Comparison of ENCODE assay signal across 8 mouse cellular contexts in genomic region chr3:103915509-103915896, GRCm38 (mm10). TPM values are rescaled to one million over a fixed set of nuclear protein-coding genes. Genes with fewer than 3 reads are reported as not detected.
DNase-seq lines count a peak whose midpoint lies in the region; ATAC-seq and TF ChIP-seq lines count a peak whose summit lies in the region.

No protein-coding gene starts in this region.

- peak overlapping the region; percentile 88; the same call in 1 of the 2 replicates for H3K27ac ChIP-seq in lung, embryonic 14.5 days (ENCODE audit: low read depth)
- no peak overlapping the region for H3K27ac ChIP-seq in embryonic facial prominence, embryonic 12.5 days
- peak overlapping the region; percentile 91 for H3K27ac ChIP-seq in intestine, postnatal 0 days (ENCODE audit: low read depth, low read length)
- H3K27ac ChIP-seq in olfactory bulb, adult 2 months (ENCODE audit: insufficient read depth, low read depth, low read length): peak overlapping the region; percentile 71; the same call in 1 of the 2 replicates

- no peak for TF ChIP-seq CTCF in lung, embryonic 14.5 days (IDR thresholded peaks at IDR 0.05; ENCODE audit: low read depth)
- no peak for TF ChIP-seq CTCF in intestine, postnatal 0 days (IDR thresholded peaks at IDR 0.05; ENCODE audit: low read depth)
- TF ChIP-seq CTCF in olfactory bulb, adult 2 months (IDR thresholded peaks at IDR 0.05; ENCODE audit: insufficient read depth, low read depth, low read length): no peak

- WGBS in lung, embryonic 14.5 days: 3% methylated on average over 7 of the region's 7 CpGs
- 6% methylated on average over 7 of the region's 7 CpGs for WGBS in embryonic facial prominence, embryonic 12.5 days
- 2% methylated on average over 7 of the region's 7 CpGs for WGBS in intestine, postnatal 0 days
- 1% methylated on average over 7 of the region's 7 CpGs for WGBS in olfactory bulb, adult 2 months

- no peak for TF ChIP-seq POLR2A in olfactory bulb, adult 2 months (IDR thresholded peaks at IDR 0.05; ENCODE audit: insufficient read depth, low read depth, low read length)

- no peak for ATAC-seq in lung, embryonic 14.5 days (ENCODE audit: insufficient read depth)
- ATAC-seq in embryonic facial prominence, embryonic 12.5 days (ENCODE audit: insufficient number of reproducible peaks, insufficient read depth, low FRiP score, low TSS enrichment): no peak
- ATAC-seq in intestine, postnatal 0 days: no peak
- ATAC-seq in erythroid progenitor cell, adult 5-6 weeks (replicated peaks; ENCODE audit: low FRiP score, poor library complexity, severe bottlenecking): no peak

- H3K4me2 ChIP-seq in lung, embryonic 14.5 days: peak overlapping the region; percentile 69
- H3K4me2 ChIP-seq in embryonic facial prominence, embryonic 12.5 days (replicated peaks): peak overlapping the region; percentile 65
- H3K4me2 ChIP-seq in intestine, postnatal 0 days (replicated peaks; ENCODE audit: low read depth): peak overlapping the region; percentile 77

- H3K4me3 ChIP-seq in lung, embryonic 14.5 days (ENCODE audit: low read depth, low read length): peak overlapping the region; percentile 96
- peak overlapping the region; percentile 97 for H3K4me3 ChIP-seq in embryonic facial prominence, embryonic 12.5 days
- H3K4me3 ChIP-seq in intestine, postnatal 0 days (ENCODE audit: low read depth, low read length): peak overlapping the region; percentile 100
- peak overlapping the region; percentile 99 for H3K4me3 ChIP-seq in olfactory bulb, adult 2 months (ENCODE audit: insufficient read depth, low read depth, low read length)

- peak; percentile 13 for DNase-seq in lung, embryonic 14.5 days
- no peak for DNase-seq in lung, postnatal 4 days
- no peak for DNase-seq in yolk sac, embryonic 10.5 days (ENCODE audit: low spot score)
- DNase-seq in urinary bladder, postnatal 36 days (ENCODE audit: low spot score in 2 of 2): no peak

- 0 out of 2 replicates have a peak, but pooled peaks cover 4% of the 10 kb centered on the region for H3K36me3 ChIP-seq in lung, embryonic 14.5 days (ENCODE audit: insufficient read depth)
- no peaks in the 10 kb centered on the region for H3K36me3 ChIP-seq in embryonic facial prominence, embryonic 12.5 days
- no peaks in the 10 kb centered on the region for H3K36me3 ChIP-seq in intestine, postnatal 0 days (ENCODE audit: control insufficient read depth, insufficient read depth)

- peaks cover 5% of the 10 kb centered on the region; the same call in 1 of the 2 replicates for H3K4me1 ChIP-seq in lung, embryonic 14.5 days (ENCODE audit: insufficient read depth)
- peaks cover 11% of the 10 kb centered on the region for H3K4me1 ChIP-seq in embryonic facial prominence, embryonic 12.5 days
- H3K4me1 ChIP-seq in intestine, postnatal 0 days (replicated peaks; ENCODE audit: control insufficient read depth, insufficient read depth, low read length): no peaks in the 10 kb centered on the region
- no peaks in the 10 kb centered on the region for H3K4me1 ChIP-seq in olfactory bulb, adult 2 months (ENCODE audit: control insufficient read depth, insufficient read depth, low read length)

- H3K9me3 ChIP-seq in lung, embryonic 14.5 days (ENCODE audit: low read depth, low read length): no peaks in the 10 kb centered on the region
- no peaks in the 10 kb centered on the region for H3K9me3 ChIP-seq in embryonic facial prominence, embryonic 12.5 days
- no peaks in the 10 kb centered on the region for H3K9me3 ChIP-seq in intestine, postnatal 0 days (ENCODE audit: control insufficient read depth)

- H3K27me3 ChIP-seq in lung, embryonic 14.5 days (ENCODE audit: insufficient read depth, low read length): no peaks in the 10 kb centered on the region
- H3K27me3 ChIP-seq in embryonic facial prominence, embryonic 12.5 days: no peaks in the 10 kb centered on the region
- H3K27me3 ChIP-seq in intestine, postnatal 0 days (replicated peaks; ENCODE audit: control insufficient read depth, insufficient read depth, low read length): no peaks in the 10 kb centered on the region

- peak overlapping the region; percentile 93 for H3K9ac ChIP-seq in lung, embryonic 14.5 days
- H3K9ac ChIP-seq in embryonic facial prominence, embryonic 12.5 days: peak overlapping the region; percentile 93
- peak overlapping the region; percentile 90 for H3K9ac ChIP-seq in intestine, postnatal 0 days (ENCODE audit: low read depth, low read length)

RNA-seq across cellular contexts. Expression of gene Rsbn1, which starts 1.6 kb away (rescaled TPM):
- polyA plus RNA-seq in lung, embryonic 14.5 days (2014; fragmentation: Nextera tagmentation; extraction: Ambion mirVana): 12.0 and 12.9 TPM in 2 replicates
- 17.3 and 18.6 TPM in 2 replicates for polyA plus RNA-seq in embryonic facial prominence, embryonic 12.5 days (2016; fragmentation: Nextera tagmentation; extraction: Ambion mirVana)
- 5.3 and 5.5 TPM in 2 replicates for polyA plus RNA-seq in intestine, postnatal 0 days (2015; fragmentation: Nextera tagmentation; extraction: Ambion mirVana)
- polyA plus RNA-seq in olfactory bulb, adult 2 months (2012; ENCODE audit: insufficient read depth, insufficient read length, low replicate concordance, missing spikeins): not detected in 2 replicates
- total RNA-seq in erythroid progenitor cell, adult 5-6 weeks (2015; ENCODE audit: low replicate concordance): 27.4 and 38.6 TPM in 2 replicates
- total RNA-seq in erythroid progenitor cell, adult 5-6 weeks (2017; ENCODE audit: low replicate concordance): 35.8 and 36.2 TPM in 2 replicates

RNA-seq across cellular contexts. Expression of gene Phtf1, which starts 52.4 kb away (rescaled TPM):
- 36.9 and 38.8 TPM in 2 replicates for polyA plus RNA-seq in lung, embryonic 14.5 days (2014; fragmentation: Nextera tagmentation; extraction: Ambion mirVana)
- 46.5 and 51.4 TPM in 2 replicates for polyA plus RNA-seq in embryonic facial prominence, embryonic 12.5 days (2016; fragmentation: Nextera tagmentation; extraction: Ambion mirVana)
- polyA plus RNA-seq in intestine, postnatal 0 days (2015; fragmentation: Nextera tagmentation; extraction: Ambion mirVana): 6.4 and 7.1 TPM in 2 replicates
- polyA plus RNA-seq in olfactory bulb, adult 2 months (2012; ENCODE audit: insufficient read depth, insufficient read length, low replicate concordance, missing spikeins): not detected in 2 replicates
- 3.4 and 13.3 TPM in 2 replicates for total RNA-seq in erythroid progenitor cell, adult 5-6 weeks (2015; ENCODE audit: low replicate concordance)
- 5.6 and 20.7 TPM in 2 replicates for total RNA-seq in erythroid progenitor cell, adult 5-6 weeks (2017; ENCODE audit: low replicate concordance)

RNA-seq across cellular contexts. Expression of gene Ptpn22, which starts 55.9 kb away (rescaled TPM):
- polyA plus RNA-seq in lung, embryonic 14.5 days (2014; fragmentation: Nextera tagmentation; extraction: Ambion mirVana): 0.68 and 0.78 TPM in 2 replicates
- 0.37 and 0.66 TPM in 2 replicates for polyA plus RNA-seq in embryonic facial prominence, embryonic 12.5 days (2016; fragmentation: Nextera tagmentation; extraction: Ambion mirVana)
- polyA plus RNA-seq in intestine, postnatal 0 days (2015; fragmentation: Nextera tagmentation; extraction: Ambion mirVana): 1.5 TPM in 2 replicates
- not detected in 2 replicates for polyA plus RNA-seq in olfactory bulb, adult 2 months (2012; ENCODE audit: insufficient read depth, insufficient read length, low replicate concordance, missing spikeins)
- total RNA-seq in erythroid progenitor cell, adult 5-6 weeks (2015; ENCODE audit: low replicate concordance): 19.7 and 32.1 TPM in 2 replicates
- 10.3 and 10.7 TPM in 2 replicates for total RNA-seq in erythroid progenitor cell, adult 5-6 weeks (2017; ENCODE audit: low replicate concordance)
